Mouse (Mus musculus) MEL (cell line): ENCODE measurements around the gene Acpp. TPM values are rescaled to one million over a fixed set of nuclear protein-coding genes. Genes with fewer than 3 reads are reported as not detected.

Experiments used
- DNase-seq: peaks from one replicate; pipeline ENCODE4 v3.0.0; 2011; ENCODE audit warnings: low read depth, low spot score
- H3K27ac ChIP-seq: 2 replicates; pipeline ENCODE4 v1.5.1; 2012; ENCODE audit warnings: low read depth, mild to moderate bottlenecking, control low read depth, low read length, moderate library complexity; ENCODE audit not compliant: control insufficient read depth
- H3K27me3 ChIP-seq, 2 experiments: fragments of 150-350 bp in 1 of 2; sonication (generic) in 1 of 2; 2 replicates each; pipeline ENCODE4 v1.6.1; 2012; ENCODE audit warnings: low read length in 2 of 2, mild to moderate bottlenecking in 2 of 2, improper control_type of control experiment in 1 of 2, moderate library complexity in 1 of 2; ENCODE audit not compliant: insufficient read depth in 2 of 2, control insufficient read depth in 1 of 2
- H3K36me3 ChIP-seq, 2 experiments: 2 replicates each; pipeline ENCODE4 v1.6.1; 2012 to 2014; ENCODE audit warnings: low read length in 2 of 2, improper control_type of control experiment in 1 of 2, inconsistent platforms in 1 of 2, mild to moderate bottlenecking in 1 of 2; ENCODE audit not compliant: insufficient read depth in 2 of 2, control insufficient read depth in 1 of 2
- H3K4me1 ChIP-seq, 2 experiments: fragments of 150-350 bp in 1 of 2; sonication (generic) in 1 of 2; 2 replicates each; pipeline ENCODE4 v1.6.1; 2012; ENCODE audit warnings: low read length in 2 of 2, improper control_type of control experiment in 1 of 2, mild to moderate bottlenecking in 1 of 2; ENCODE audit not compliant: insufficient read depth in 2 of 2, control insufficient read depth in 1 of 2
- H3K4me3 ChIP-seq, 2 experiments: fragments of 150-350 bp in 1 of 2; sonication (generic) in 1 of 2; 2 replicates each; pipeline ENCODE4 v1.5.1; 2012; ENCODE audit warnings: low read depth in 2 of 2, low read length in 2 of 2, mild to moderate bottlenecking in 2 of 2, moderate library complexity in 2 of 2, control low read depth in 1 of 2, improper control_type of control experiment in 1 of 2; ENCODE audit not compliant: control insufficient read depth in 1 of 2, insufficient read depth in 1 of 2
- H3K79me2 ChIP-seq: 2 replicates; pipeline ENCODE4 v1.6.1; 2012; ENCODE audit warnings: mild to moderate bottlenecking, low read length, moderate library complexity; ENCODE audit not compliant: control insufficient read depth, poor library complexity, insufficient read depth
- H3K9ac ChIP-seq: 2 replicates; pipeline ENCODE4 v1.6.1; 2012; ENCODE audit warnings: low read depth, mild to moderate bottlenecking, control low read depth, low read length, moderate library complexity; ENCODE audit not compliant: control insufficient read depth, poor library complexity, severe bottlenecking
- H3K9me3 ChIP-seq: fragments of 150-350 bp; sonication (generic); replicated peaks from 2 replicates; pipeline ENCODE4 v1.6.1; 2012; ENCODE audit warnings: mild to moderate bottlenecking, low read length, improper control_type of control experiment, moderate library complexity; ENCODE audit not compliant: insufficient read depth
- BHLHE40 ChIP-seq: IDR thresholded peaks from 2 replicates; pipeline ENCODE4 v1.6.1; 2012; ENCODE audit warnings: low read depth, mild to moderate bottlenecking, inconsistent platforms, low read length, improper control_type of control experiment, borderline replicate concordance
- CHD1 ChIP-seq: IDR thresholded peaks from 2 replicates; pipeline ENCODE4 v1.6.1; 2012; ENCODE audit warnings: low read depth, mild to moderate bottlenecking, inconsistent platforms, low read length, improper control_type of control experiment
- CTCF ChIP-seq, 3 experiments: IDR thresholded peaks in 2 of 3; conservative IDR thresholded peaks in 1 of 3; 2 replicates each; pipeline ENCODE4 v1.5.1; 2011 to 2012; ENCODE audit warnings: low read length in 3 of 3, low read depth in 2 of 3, mild to moderate bottlenecking in 2 of 3, improper control_type of control experiment in 1 of 3, inconsistent platforms in 1 of 3, mixed read lengths in 1 of 3, moderate library complexity in 1 of 3; ENCODE audit not compliant: control insufficient read depth in 1 of 3, insufficient read depth in 1 of 3, poor library complexity in 1 of 3, severe bottlenecking in 1 of 3
- E2F4 ChIP-seq: IDR thresholded peaks from 2 replicates; pipeline ENCODE4 v1.6.1; 2011; ENCODE audit warnings: low read depth, low read length, improper control_type of control experiment, borderline replicate concordance
- ETS1 ChIP-seq: IDR thresholded peaks from 2 replicates; pipeline ENCODE4 v1.6.1; 2012; ENCODE audit warnings: low read depth, mild to moderate bottlenecking, inconsistent platforms, low read length, improper control_type of control experiment, moderate library complexity
- GABPA ChIP-seq: IDR thresholded peaks from 2 replicates; pipeline ENCODE4 v1.6.1; 2012; ENCODE audit warnings: low read depth, mild to moderate bottlenecking, inconsistent platforms, low read length, improper control_type of control experiment, moderate library complexity
- HCFC1 ChIP-seq: IDR thresholded peaks from 2 replicates; pipeline ENCODE4 v1.6.1; 2012; ENCODE audit warnings: low read depth, mild to moderate bottlenecking, inconsistent platforms, low read length, improper control_type of control experiment, moderate library complexity
- KAT2A ChIP-seq: conservative IDR thresholded peaks from 2 replicates; pipeline ENCODE4 v1.6.1; 2012; ENCODE audit warnings: low read depth, low read length, improper control_type of control experiment, inconsistent platforms
- MEF2A ChIP-seq: IDR thresholded peaks from 2 replicates; pipeline ENCODE4 v1.6.1; 2014; ENCODE audit warnings: low read depth, mild to moderate bottlenecking, inconsistent platforms, low read length, improper control_type of control experiment; ENCODE audit not compliant: poor library complexity, insufficient replicate concordance, severe bottlenecking; ENCODE audit errors: extremely low read depth
- MYC ChIP-seq: IDR thresholded peaks from 2 replicates; pipeline ENCODE4 v1.6.1; 2011; ENCODE audit warnings: low read depth, mild to moderate bottlenecking, low read length, improper control_type of control experiment, moderate library complexity
- NELFE ChIP-seq: IDR thresholded peaks from 2 replicates; pipeline ENCODE4 v1.6.1; 2011; ENCODE audit warnings: low read depth, low read length, improper control_type of control experiment
- POLR2AphosphoS2 ChIP-seq: IDR thresholded peaks from 2 replicates; pipeline ENCODE4 v1.6.1; 2011; ENCODE audit warnings: low read length, improper control_type of control experiment
- RAD21 ChIP-seq: IDR thresholded peaks from 2 replicates; pipeline ENCODE4 v1.6.1; 2011; ENCODE audit warnings: mild to moderate bottlenecking, low read depth, low read length, improper control_type of control experiment
- RCOR1 ChIP-seq: IDR thresholded peaks from 2 replicates; pipeline ENCODE4 v1.6.1; 2012; ENCODE audit warnings: low read depth, mild to moderate bottlenecking, inconsistent platforms, low read length, improper control_type of control experiment
- SMC3 ChIP-seq: IDR thresholded peaks from 2 replicates; pipeline ENCODE4 v1.6.1; 2011; ENCODE audit warnings: low read depth, low read length, improper control_type of control experiment
- ZC3H11A ChIP-seq: IDR thresholded peaks from 2 replicates; pipeline ENCODE4 v1.6.1; 2012; ENCODE audit warnings: low read depth, mild to moderate bottlenecking, inconsistent platforms, low read length, improper control_type of control experiment
- ZNF384 ChIP-seq: IDR thresholded peaks from 2 replicates; pipeline ENCODE4 v1.6.1; 2012; ENCODE audit warnings: low read depth, mild to moderate bottlenecking, inconsistent platforms, low read length, improper control_type of control experiment
- polyA plus RNA-seq, 2 experiments: library from polyadenylated mRNA; stranded (reverse) in 1 of 2; unstranded in 1 of 2; fragments of >175 nt in 1 of 2; fragments of >200 nt in 1 of 2; gene quantifications; 2 replicates each; pipeline versions ENCODE4 v1.2.1 to v1.2.4; 2012; ENCODE audit warnings: low replicate concordance in 2 of 2, low read depth in 1 of 2; ENCODE audit not compliant: insufficient read length in 2 of 2, insufficient read depth in 1 of 2, missing spikeins in 1 of 2
- total RNA-seq: library from RNA; depleted of rRNA; stranded (reverse); fragments of 300-350 nt; gene quantifications from 2 replicates; pipeline ENCODE4 v1.2.3, GENCODE M21; 2012

Acpp gene
- total and polyA plus RNA-seq, 3 experiments, result 0.03 TPM; not detected in 2

- TF ChIP-seq ZNF384 (no peak), SMC3 (no peak), HCFC1 (no peak), POLR2AphosphoS2 (no peak), MEF2A (no peak), BHLHE40 (no peak), E2F4 (no peak), ETS1 (no peak), GABPA (no peak), ZC3H11A (no peak), CHD1 (no peak), MYC (no peak), RCOR1 (no peak), CTCF (IDR thresholded peaks at IDR 0.05 in 2 of 3, conservative IDR thresholded peaks at IDR 0.05 in 1 of 3; ENCODE audit: control insufficient read depth in 1 of 3, insufficient read depth in 1 of 3, low read depth in 2 of 3, low read length in 3 of 3, poor library complexity in 1 of 3, severe bottlenecking in 1 of 3) (no peak), NELFE (no peak)
- Histone ChIP-seq H3K4me1 (no peaks in the 10 kb centered on the region), H3K27ac (no peak overlapping the region), H3K9ac (no peak overlapping the region), H3K9me3 (no peaks in the 10 kb centered on the region), H3K27me3 (no peaks in the 10 kb centered on the region; a peak in 1 of 4 replicates), H3K79me2 (no peaks in the 10 kb centered on the region), H3K36me3 (no peaks in the 10 kb centered on the region), H3K4me3 (no peak overlapping the region)
- DNase-seq, result no peak
Observed at GRCm38 (mm10) chr9:104316351-104316750, 21.2 kb downstream of the Acpp start.

GRCm38 (mm10) chr9:104315499-104315898 lies 22.0 kb downstream of the Acpp start:
- Histone ChIP-seq H3K27ac (no peak overlapping the region), H3K79me2 (no peaks in the 10 kb centered on the region), H3K4me3 (no peak overlapping the region), H3K9ac (no peak overlapping the region), H3K4me1 (no peaks in the 10 kb centered on the region), H3K36me3 (no peaks in the 10 kb centered on the region), H3K27me3 (no peaks in the 10 kb centered on the region; a peak in 1 of 4 replicates), H3K9me3 (no peaks in the 10 kb centered on the region)
- peak; percentile 28 for TF ChIP-seq RAD21
- peak; percentile 50 for TF ChIP-seq SMC3
- TF ChIP-seq POLR2AphosphoS2, result no peak
- TF ChIP-seq CTCF (IDR thresholded peaks at IDR 0.05 in 2 of 3, conservative IDR thresholded peaks at IDR 0.05 in 1 of 3; ENCODE audit: control insufficient read depth in 1 of 3, insufficient read depth in 1 of 3, low read depth in 2 of 3, low read length in 3 of 3, poor library complexity in 1 of 3, severe bottlenecking in 1 of 3), result peak in 2 of 3 experiments; percentile 15 to 38; a peak in 3 of 6 replicates
- no peak for TF ChIP-seq KAT2A
- no peak for DNase-seq
